Mouse (Mus musculus) erythroid progenitor cell, adult 5-6 weeks (primary cell): Measurements from ENCODE around the gene Ccr1l1. TPM values are rescaled to one million over a fixed set of nuclear protein-coding genes. Genes with fewer than 3 reads are reported as not detected.

Experiments
- ATAC-seq: replicated peaks from 2 replicates; pipeline ENCODE4 v1.8.0; 2016; ENCODE audit warnings: moderate number of reproducible peaks, mild to moderate bottlenecking, moderate TSS enrichment, inconsistent platforms; ENCODE audit not compliant: poor library complexity, low FRiP score, severe bottlenecking
- total RNA-seq, 2 experiments: library from RNA; stranded (forward) in 1 of 2; stranded (reverse) in 1 of 2; fragments of 150-400 nt in 1 of 2; fragments of 186-747, 209-891 nt in 1 of 2; gene quantifications; 2 replicates each; pipeline versions ENCODE4 v1.2.3 to v1.2.4; 2015 to 2017; ENCODE audit warnings: low replicate concordance in 2 of 2

Ccr1l1 gene
- total RNA-seq (2015; ENCODE audit: low replicate concordance) (6.7 TPM in 1 of 2 replicates, not detected in the other), total RNA-seq (2017; ENCODE audit: low replicate concordance) (1.0 TPM in 1 of 2 replicates, not detected in the other)

- ATAC-seq: no peak
Measured at GRCm38 (mm10) chr9:123978308-123978707, at the start of gene Ccr1l1. Gene Ccr1l1 (minus strand): TSS chr9:123978408.

- ATAC-seq: no peak
Measured at GRCm38 (mm10) chr9:124021672-124022071, 43.5 kb upstream of the Ccr1l1 start, which contains the start of gene Ccr3. Gene Ccr3 (plus strand): TSS chr9:124021972.

- no peak for ATAC-seq
Measured at GRCm38 (mm10) chr9:124019887-124020286, 41.7 kb upstream of the Ccr1l1 start.

GRCm38 (mm10) chr9:124016048-124016447 is 37.8 kb upstream of the Ccr1l1 start:
- ATAC-seq: peak; percentile 67

GRCm38 (mm10) chr9:124014985-124015652 is 36.9 kb upstream of the Ccr1l1 start:
- peak; percentile 75 for ATAC-seq

GRCm38 (mm10) chr9:124013270-124013669 is 35.1 kb upstream of the Ccr1l1 start:
- ATAC-seq: no peak

- ATAC-seq: no peak
Measured at GRCm38 (mm10) chr9:124012691-124013090, 34.5 kb upstream of the Ccr1l1 start.

GRCm38 (mm10) chr9:123999784-124000183 is 21.6 kb upstream of the Ccr1l1 start:
- no peak for ATAC-seq

GRCm38 (mm10) chr9:123997719-123998118 is 19.5 kb upstream of the Ccr1l1 start:
- no peak for ATAC-seq

GRCm38 (mm10) chr9:123991312-123991906 is 13.2 kb upstream of the Ccr1l1 start:
- peak; percentile 65; the same call in 1 of the 2 replicates for ATAC-seq

GRCm38 (mm10) chr9:123989671-123990070 is 11.5 kb upstream of the Ccr1l1 start:
- ATAC-seq: no peak

- ATAC-seq: peak; percentile 67
Measured at GRCm38 (mm10) chr9:123986217-123986616, 8.0 kb upstream of the Ccr1l1 start.

GRCm38 (mm10) chr9:123984943-123985342 is 6.7 kb upstream of the Ccr1l1 start:
- ATAC-seq: no peak

- no peak for ATAC-seq
Measured at GRCm38 (mm10) chr9:123982720-123983119, 4.5 kb upstream of the Ccr1l1 start.

- ATAC-seq: peak; percentile 27; the same call in 1 of the 2 replicates
Measured at GRCm38 (mm10) chr9:123981909-123982308, 3.7 kb upstream of the Ccr1l1 start.

- ATAC-seq: peak; percentile 84
Measured at GRCm38 (mm10) chr9:123980858-123981475, 2.8 kb upstream of the Ccr1l1 start.

- ATAC-seq: no peak
Measured at GRCm38 (mm10) chr9:123976876-123977663, 1.1 kb downstream of the Ccr1l1 start.

- ATAC-seq: no peak
Measured at GRCm38 (mm10) chr9:123975630-123976029, 2.6 kb downstream of the Ccr1l1 start.

- no peak for ATAC-seq
Measured at GRCm38 (mm10) chr9:123968290-123968912, 9.8 kb downstream of the Ccr1l1 start, which contains the start of gene Ccr1. Gene Ccr1 (minus strand): TSS chr9:123968692.
